Mouse (Mus musculus) retina, postnatal 1 day (tissue): ENCODE data around the gene Coq8a.
A peak's percentile ranks its signal among the peaks of the same experiment; 100 is the strongest.

Experiments
- DNase-seq: peaks from one replicate; pipeline ENCODE4 v3.0.0-alpha.2; 2012

The Coq8a gene

DNA sequence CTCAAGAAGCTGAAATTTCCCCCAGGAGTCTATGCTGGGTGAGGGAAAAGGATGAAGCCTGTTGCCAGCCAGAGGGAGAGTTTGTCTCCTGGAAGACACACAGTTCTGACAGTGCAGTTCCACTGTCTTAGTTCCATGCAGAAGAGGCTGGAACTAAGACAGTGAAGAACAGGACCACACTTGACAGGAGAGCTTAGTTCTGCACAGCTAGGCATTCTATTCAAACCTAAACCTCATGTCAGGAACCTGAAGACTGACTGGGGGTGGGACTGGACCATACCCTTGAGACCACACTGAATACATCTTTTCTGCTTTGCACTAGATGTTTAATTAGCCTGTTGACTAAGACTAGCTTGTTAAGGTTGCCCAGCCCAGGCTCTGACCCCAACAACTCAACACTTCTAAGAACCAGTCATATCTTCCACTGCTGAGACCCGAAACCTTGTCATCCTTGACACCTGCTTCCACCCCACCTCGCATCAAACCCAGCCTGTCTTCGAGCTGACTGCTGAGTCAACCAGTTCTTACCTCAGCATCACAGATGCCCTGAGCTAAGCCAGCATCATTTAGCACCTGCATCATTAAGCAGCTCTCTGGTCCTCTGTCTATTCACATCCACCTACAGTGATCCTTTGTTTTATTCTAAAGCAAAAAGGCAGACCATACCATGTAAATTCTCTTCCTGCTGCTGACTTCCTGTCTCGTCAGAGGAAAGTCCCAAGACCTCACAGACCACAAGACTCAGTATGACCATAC lies at the start of gene Coq8a:
Gene Coq8a, minus strand, starts transcription at position 644 of the 756 bp plus-strand sequence.
- no peak for DNase-seq

- no peak for DNase-seq
Measured at GRCm38 (mm10) chr1:180248593-180249146, 49.3 kb upstream of the Coq8a start.

- no peak for DNase-seq
Measured at GRCm38 (mm10) chr1:180247901-180248300, 48.5 kb upstream of the Coq8a start.

DNA sequence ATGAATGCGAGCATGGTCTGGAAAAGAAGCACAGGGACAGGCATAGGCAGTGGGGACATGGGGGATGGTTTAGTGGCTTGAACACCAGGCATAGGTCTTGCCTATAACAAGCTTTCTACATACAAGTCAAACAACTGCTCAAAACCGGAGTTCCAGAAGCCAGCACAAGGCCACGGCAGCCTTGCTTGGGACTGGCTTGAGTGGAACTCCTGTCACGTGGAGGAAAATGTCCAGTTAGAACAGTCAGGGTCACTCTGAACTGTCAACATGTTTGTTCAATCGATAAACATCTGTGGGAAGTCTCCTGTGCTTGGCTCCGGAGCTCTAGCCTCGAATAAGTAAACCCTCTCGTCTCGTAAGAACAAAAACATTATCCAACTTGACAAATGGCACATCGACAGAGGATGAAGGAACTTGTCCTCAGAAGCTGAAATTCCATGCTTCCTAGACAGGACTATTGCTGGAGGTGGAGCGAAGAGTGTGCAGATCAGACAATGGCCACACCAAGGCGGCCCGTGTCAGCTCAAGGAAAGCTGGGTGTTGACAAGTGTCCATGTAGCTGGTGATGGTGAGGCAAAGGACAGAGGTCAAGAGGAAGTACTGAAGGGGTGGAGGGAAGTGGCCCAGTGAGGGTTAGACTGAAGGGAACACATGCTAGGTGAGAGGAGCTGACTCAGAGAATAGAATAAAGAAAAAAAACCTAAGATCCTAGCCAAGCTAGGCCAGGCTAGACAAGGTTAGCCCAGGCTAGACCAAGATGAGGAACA lies 46.5 kb upstream of the Coq8a start:
- no peak for DNase-seq

GRCm38 (mm10) chr1:180231729-180232128 lies 32.3 kb upstream of the Coq8a start:
- no peak for DNase-seq

DNA sequence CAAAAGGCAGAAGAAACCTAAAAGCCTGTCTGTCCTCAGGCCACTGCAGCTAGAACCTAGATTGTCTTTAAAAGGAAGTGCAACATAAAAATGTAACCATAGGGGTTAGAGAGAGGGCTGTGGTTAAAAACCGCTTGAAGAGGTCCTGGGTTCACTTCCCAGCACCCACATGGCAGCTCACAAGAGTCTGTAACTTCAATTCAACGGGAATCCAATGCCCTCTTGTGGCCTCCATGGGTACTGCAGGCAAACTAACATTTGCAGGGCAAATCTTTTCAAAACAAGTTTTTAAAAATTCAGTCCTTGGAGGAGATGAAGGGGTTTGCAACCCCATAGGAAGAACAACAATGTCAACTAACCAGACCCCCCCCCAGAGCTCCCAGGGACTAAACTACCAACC lies 31.2 kb upstream of the Coq8a start:
- DNase-seq: peak; percentile 51

DNA sequence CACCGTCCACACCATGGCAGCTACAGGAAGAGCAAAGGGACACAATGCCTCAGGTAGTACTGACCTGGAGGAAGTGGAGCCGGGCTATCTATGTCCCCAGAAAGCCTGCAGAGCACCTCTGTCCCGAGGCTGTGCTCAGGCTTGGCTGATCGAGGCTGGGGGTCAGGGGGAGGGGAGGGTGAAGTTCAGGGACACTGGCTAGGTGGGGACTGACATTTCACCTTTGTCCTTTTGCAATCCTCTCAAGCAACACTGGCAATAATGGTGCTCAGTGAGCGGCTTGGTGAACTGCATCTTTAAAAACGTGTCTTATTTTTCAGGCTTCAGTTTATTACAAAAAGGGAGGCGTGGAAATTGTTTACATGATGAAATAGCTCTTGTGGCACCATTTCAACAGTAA lies 30.5 kb upstream of the Coq8a start:
- DNase-seq: no peak

GRCm38 (mm10) chr1:180228854-180229253 lies 29.5 kb upstream of the Coq8a start:
- no peak for DNase-seq

DNA sequence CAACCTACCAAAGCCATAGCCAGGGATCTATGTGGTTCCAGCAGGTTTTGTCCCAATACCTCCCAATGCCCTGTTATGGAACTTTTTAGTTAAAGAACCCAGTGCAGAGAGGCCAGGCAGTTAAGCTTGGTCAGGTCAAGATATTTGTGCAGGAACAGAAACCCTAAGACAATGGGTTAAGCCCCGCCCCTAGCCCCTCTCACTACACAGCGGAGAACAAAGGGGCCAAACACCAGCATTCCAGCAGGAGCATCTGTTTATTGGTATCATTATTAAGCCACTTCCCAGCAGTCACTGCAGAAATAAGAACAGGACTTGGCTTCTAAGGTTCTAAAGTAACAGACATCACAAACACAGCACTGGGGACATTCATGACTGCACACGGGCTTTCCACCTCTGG lies 27.4 kb upstream of the Coq8a start:
- peak; percentile 50 for DNase-seq

GRCm38 (mm10) chr1:180226221-180226713 lies 26.9 kb upstream of the Coq8a start:
- peak; percentile 61 for DNase-seq

DNA sequence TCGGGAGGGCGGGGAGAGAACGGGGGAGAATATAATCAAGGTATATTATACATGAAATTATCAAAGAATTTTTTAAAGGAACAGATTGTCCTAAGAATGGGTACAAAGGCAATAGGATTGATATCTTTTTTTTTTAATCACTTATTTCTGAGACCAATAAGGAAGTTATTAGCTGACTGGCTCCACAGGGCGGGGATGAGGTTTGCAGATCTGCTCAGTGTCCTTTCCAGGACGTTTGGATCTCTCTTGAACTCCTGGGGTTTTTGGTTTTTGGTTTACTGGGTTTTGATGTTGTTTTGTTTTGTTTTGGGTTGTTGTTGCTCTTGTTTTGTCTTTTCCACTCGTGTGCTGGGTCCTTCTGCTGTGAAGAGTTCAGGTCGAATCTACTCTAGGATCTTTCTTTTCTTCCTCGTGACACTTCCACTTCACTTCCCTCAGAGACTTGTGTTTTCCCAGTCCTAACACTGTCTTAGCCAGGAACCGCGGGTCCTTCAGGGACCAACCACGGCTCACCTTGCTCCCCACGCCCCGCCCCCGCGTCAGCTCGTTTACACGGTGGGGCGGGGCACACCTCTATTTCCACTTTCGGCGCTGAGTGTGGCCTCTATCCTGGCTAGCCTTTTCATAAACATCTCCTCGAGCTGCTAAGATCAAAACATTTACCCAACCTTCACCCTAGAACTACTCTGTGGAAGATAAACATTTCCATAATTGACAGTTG lies 26.3 kb upstream of the Coq8a start:
- peak; percentile 73 for DNase-seq

- no peak for DNase-seq
Measured at GRCm38 (mm10) chr1:180222007-180222406, 22.6 kb upstream of the Coq8a start.

- no peak for DNase-seq
Measured at GRCm38 (mm10) chr1:180220791-180221542, 21.6 kb upstream of the Coq8a start.

DNA sequence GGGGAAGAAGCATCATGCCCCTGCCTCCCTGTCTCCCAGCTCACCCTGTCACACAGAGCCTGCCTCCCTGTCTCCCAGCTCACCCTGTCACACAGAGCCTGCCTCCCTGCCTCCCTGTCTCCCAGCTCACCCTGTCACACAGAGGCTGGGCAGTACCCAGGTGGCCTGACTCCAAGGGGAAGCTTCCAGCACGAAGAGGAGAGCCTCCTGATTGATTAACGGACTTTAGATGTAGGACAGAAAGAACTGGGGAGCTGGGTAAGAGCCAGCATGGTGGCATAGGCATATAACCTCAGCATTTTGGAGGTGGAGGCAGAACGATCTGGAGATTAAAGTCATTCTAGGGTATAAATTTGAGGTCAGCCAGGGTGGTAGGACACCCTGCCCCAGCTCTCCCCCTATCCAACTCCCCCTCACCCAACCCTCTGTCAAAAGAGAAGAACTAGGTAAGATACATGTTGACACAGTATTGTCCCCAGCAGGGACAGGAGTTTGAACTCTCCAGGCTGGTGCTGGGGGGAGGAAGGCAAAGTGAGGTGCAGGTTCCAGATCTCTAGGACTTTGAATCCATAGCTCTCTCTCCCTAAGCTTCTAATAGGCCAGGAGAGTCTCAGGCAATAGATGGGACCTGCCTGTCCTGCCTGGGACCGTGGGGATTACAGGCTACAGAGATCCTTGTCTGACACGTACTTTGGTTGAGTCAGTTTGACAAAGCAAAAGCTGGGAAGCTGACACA lies 17.3 kb upstream of the Coq8a start:
- DNase-seq: no peak

DNA sequence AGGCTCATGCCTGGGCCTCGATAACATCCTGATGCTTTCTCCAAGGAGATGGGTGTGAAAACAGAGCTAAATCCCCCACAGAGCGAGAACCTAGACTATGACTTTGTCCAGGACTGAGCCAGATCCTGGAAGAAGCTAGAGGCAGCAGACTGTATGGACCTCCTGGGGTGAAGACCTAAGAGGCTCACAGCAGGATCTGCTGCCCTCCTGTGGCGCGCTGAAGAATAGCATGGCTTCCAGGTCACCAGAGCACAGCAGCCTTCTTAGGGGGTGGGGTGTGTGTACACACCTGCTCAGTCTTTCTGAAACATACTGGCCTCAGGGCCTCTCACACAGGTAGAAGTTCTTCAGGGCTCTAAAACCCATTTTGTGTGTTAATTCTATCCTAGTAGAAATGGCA lies 15.6 kb upstream of the Coq8a start:
- DNase-seq: peak; percentile 81

GRCm38 (mm10) chr1:180212911-180213310 lies 13.5 kb upstream of the Coq8a start:
- no peak for DNase-seq

DNA sequence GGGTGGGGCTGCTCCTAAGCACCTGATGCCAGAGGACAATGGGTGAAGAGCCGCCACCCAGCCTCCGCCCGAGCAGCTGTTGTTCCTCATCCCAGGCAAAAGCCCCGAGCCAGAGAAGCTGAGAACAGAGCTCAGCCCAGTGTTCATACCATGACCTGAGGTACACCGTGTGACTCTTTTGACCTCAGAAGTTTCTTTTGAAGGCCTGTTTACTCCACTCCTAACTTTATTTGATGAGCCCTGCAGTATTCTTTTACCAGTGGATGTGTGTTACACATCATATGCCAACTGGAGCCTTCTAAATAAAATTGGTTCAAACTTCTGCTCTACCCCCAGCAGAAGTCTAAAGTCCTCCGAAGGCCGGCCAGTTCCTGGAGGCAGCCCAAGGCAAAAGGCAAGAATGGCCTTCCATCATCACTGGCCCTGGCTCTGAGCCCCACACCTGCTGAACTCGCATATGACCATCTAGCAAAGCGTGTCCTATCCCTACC lies 11.4 kb upstream of the Coq8a start:
- no peak for DNase-seq

DNA sequence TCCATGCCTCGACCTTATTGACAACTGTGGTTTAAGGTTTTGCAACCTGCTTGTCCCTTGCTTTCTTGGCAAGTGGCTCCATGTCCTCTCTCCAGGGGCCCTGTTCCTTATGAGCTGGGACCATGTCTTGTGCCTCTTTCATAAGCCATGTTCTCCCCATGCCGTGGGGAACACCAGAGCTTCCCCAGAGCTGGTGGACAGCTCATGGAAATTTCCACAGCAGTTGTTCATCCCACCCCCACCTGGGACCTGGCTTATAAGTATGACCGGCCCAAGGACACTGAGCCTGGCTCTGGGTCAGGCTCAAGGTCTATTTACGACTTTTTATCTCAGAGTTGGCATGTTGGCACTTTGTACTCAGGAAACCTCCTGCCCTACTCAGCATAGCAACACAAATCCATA lies 10.6 kb upstream of the Coq8a start:
- DNase-seq: no peak

- no peak for DNase-seq
Measured at GRCm38 (mm10) chr1:180208370-180208769, 9.0 kb upstream of the Coq8a start.

DNA sequence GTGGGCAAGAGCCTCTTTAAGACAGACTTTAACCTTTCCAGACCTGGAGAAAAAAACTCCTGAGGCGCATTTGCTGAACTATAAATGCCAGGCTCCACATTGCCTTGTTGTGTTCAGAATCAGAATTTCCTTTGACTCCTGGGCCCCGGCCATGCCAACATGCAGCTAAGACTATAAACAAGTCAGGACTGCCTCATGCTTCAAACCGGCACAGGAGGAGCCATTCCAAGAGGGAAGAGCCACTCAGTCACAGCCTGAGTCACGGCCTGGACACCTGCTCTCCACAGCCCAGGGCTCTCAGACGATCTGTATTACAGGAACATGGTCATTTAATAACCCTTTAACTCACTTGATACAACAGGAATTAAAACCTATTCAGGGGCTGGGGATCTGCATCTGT lies 1.3 kb upstream of the Coq8a start:
- DNase-seq: no peak

GRCm38 (mm10) chr1:180199715-180200050 lies 281 bp upstream of the Coq8a start:
- no peak for DNase-seq

GRCm38 (mm10) chr1:180197956-180198355 lies 1.4 kb downstream of the Coq8a start:
- DNase-seq: no peak
